In the genomic region with DNA sequence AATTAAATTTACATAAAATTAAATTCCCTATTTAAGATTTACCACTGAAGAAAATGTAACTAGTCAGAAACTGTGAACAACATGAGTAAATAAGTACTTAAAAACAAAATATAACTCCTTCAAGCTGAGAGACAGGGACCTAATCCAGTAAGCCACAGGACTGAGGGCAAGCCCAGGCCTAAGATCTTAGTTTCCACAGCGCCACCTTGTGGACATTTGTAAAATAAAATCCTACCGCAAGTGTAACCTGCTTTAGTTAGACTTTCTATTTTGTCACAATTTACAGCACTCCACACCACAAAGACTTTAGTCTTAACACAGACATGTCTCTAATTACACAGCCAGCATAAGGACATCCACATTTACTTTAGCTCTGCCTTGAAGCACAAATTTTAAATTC, we compare ENCODE assay signal across 9 mouse cellular contexts. TPM values are rescaled to one million over a fixed set of nuclear protein-coding genes. Genes with fewer than 3 reads are reported as not detected.
A peak's percentile ranks its signal among the peaks of the same experiment; 100 is the strongest.
DNase-seq lines count a peak whose midpoint lies in the region; ATAC-seq lines count a peak whose summit lies in the region.
"Had no signal": no experiment of that assay in that cellular context is flagged by ENCODE, and none has a peak within 500 bp of the region (broad histone marks: within the 10 kb centered on the region; RNA-seq: fewer than 3 reads in every experiment).

No protein-coding gene starts in this region.

- H3K4me2 ChIP-seq in liver, embryonic 12.5 days = no peak overlapping the region
- H3K4me2 ChIP-seq: limb, embryonic 12.5 days had no signal

- H3K36me3 ChIP-seq in liver, embryonic 12.5 days = peaks cover 19% of the 10 kb centered on the region

- no peaks in the 10 kb centered on the region for H3K4me1 ChIP-seq in liver, embryonic 12.5 days
- H3K4me1 ChIP-seq: limb, embryonic 12.5 days had no signal

- H3K9me3 ChIP-seq in liver, embryonic 12.5 days (replicated peaks) = no peaks in the 10 kb centered on the region
- H3K9me3 ChIP-seq: limb, embryonic 12.5 days had no signal

- no peak overlapping the region for H3K27ac ChIP-seq in liver, embryonic 12.5 days
- H3K27ac ChIP-seq: limb, embryonic 12.5 days had no signal

- H3K27me3 ChIP-seq in liver, embryonic 12.5 days (replicated peaks) = no peaks in the 10 kb centered on the region
- H3K27me3 ChIP-seq: limb, embryonic 12.5 days had no signal

- H3K9ac ChIP-seq in liver, embryonic 12.5 days = no peak overlapping the region
- H3K9ac ChIP-seq: limb, embryonic 12.5 days had no signal

- ATAC-seq in liver, embryonic 12.5 days = 0 out of 2 replicates have a peak, but pooled peaks have one; percentile 43

- H3K4me3 ChIP-seq in liver, embryonic 12.5 days = no peak overlapping the region
- H3K4me3 ChIP-seq: limb, embryonic 12.5 days had no signal

- DNase-seq in adrenal gland, adult (ENCODE audit: inconsistent age in 2 of 2, low spot score in 1 of 2) = peak; percentile 38 to 81
- no peak for DNase-seq in adrenal gland, adult 8-10 months
- DNase-seq in right cerebral cortex, adult 2 months (ENCODE audit: low spot score in 2 of 2) = peak; percentile 36 to 67
- DNase-seq in right cerebral cortex, postnatal 36 days (ENCODE audit: low spot score in 2 of 2) = no peak
- DNase-seq in cerebellum, postnatal 14 days = peak; percentile 80 to 83
- peak; percentile 73 for DNase-seq in heart, postnatal 4 days
- DNase-seq in retina, embryonic 14.5 days (ENCODE audit: low spot score) = peak; percentile 93

- WGBS in liver, embryonic 12.5 days (ENCODE audit: insufficient replicate concordance) = 4% methylated on average over 2 of the region's 2 CpGs

RNA-seq across cellular contexts. Expression of a gene that starts 30.1 kb away (rescaled TPM):
- 10 to 100 TPM; 17.6 to 30.7 (median 23.1) TPM for total RNA-seq in adrenal gland, adult 8-10 months (2022)
- 10 to 100 TPM; 23.1 to 23.6 TPM for total RNA-seq in heart, postnatal 4 days (2021)
- 5.5 and 5.7 TPM in 2 replicates for polyA plus RNA-seq in liver, embryonic 12.5 days (2016; fragmentation: Nextera tagmentation; extraction: Ambion mirVana)

RNA-seq across cellular contexts. Expression of a gene that starts 43.5 kb away (rescaled TPM):
- 10 to 100 TPM; 50.5 to 75.4 (median 65.5) TPM for total RNA-seq in adrenal gland, adult 8-10 months (2022)
- total RNA-seq in heart, postnatal 4 days (2021) = 10 to 100 TPM; 31.1 to 38.1 TPM
- 21.4 and 23.6 TPM in 2 replicates for polyA plus RNA-seq in liver, embryonic 12.5 days (2016; fragmentation: Nextera tagmentation; extraction: Ambion mirVana)

Comparison
In these comparisons a context has a peak if more than half of its experiments do, and no peak if none do; other contexts are left out.
1. DNase-seq: peak in adrenal gland, adult (2 of 2), right cerebral cortex, adult 2 months (2 of 2), cerebellum, postnatal 14 days (2 of 2), heart, postnatal 4 days (single experiment) and retina, embryonic 14.5 days (single experiment); none in adrenal gland, adult 8-10 months (single experiment) and right cerebral cortex, postnatal 36 days (0 of 2).